Mouse (Mus musculus): ENCODE measurements around the gene Krtap4-16.
"Not testable (repeated sequence)": the region's sequence is repeated elsewhere in the genome, so short reads cannot be mapped to it uniquely, and the experiment has no call there.

The Krtap4-16 gene

DNA sequence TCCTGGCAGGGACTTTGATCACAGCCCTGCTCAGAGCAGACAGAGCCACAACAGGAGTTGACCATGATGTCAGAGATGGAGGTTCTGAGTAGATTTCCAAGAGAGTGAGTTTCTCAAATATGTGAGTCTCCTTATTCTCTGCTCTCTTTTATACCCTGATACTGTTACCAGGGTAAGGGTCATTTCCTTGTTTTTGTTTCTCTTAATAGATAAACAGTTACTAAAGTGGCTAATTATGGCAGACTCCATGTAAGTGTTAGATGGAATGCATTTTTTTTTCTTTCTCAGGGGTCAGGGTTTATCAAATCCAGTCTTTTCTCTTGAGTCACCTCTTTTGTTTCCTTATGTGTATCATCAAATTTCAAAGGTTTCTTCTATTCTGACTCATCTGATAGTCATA, at the start of gene Krtap4-16:
Gene Krtap4-16, minus strand, starts transcription at position 101 of the 400 bp plus-strand sequence.
- DNase-seq (ENCODE audit: low spot score): no peak

DNA sequence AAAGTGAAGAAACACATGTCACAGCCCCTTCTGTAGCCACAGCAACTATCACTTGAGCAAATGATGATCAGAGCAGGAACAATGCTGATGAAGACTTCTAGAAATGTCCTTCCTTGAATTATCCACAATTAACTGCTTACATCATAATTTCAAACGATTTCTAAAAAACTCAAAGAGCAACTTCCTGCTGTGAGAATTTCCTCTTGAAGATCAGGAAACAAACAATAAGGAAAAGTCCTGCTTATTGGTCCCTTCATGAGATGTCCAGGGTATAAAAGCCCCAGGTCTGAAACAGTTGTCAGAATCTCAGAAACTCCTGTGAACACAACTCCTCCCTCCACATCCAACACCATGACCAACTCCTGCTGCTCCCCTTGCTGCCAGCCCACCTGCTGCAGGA, 27.5 kb upstream of the Krtap4-16 start, which contains the start of gene Gm11567:
Gene Gm11567, plus strand, starts transcription at position 301 of the 400 bp plus-strand sequence.
- DNase-seq (ENCODE audit: low spot score): not testable (repeated sequence)

DNA sequence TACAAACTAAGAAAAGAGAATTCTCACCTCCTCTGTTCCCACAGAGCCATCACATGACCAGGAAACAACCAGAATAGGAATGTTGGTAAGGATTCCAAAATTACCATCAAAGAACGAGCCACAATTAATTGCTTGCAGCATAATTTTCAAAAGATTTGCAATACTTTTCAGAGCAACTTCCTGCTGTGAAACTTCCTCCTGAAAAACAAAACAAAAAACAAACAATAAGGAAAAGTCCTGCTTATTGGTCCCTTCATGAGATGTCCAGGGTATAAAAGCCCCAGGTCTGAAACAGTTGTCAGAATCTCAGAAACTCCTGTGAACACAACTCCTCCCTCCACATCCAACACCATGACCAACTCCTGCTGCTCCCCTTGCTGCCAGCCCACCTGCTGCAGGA, 21.7 kb upstream of the Krtap4-16 start, which contains the start of gene Krtap9-1:
Gene Krtap9-1, plus strand, starts transcription at position 301 of the 400 bp plus-strand sequence.
- DNase-seq (ENCODE audit: low spot score): not testable (repeated sequence)

DNA sequence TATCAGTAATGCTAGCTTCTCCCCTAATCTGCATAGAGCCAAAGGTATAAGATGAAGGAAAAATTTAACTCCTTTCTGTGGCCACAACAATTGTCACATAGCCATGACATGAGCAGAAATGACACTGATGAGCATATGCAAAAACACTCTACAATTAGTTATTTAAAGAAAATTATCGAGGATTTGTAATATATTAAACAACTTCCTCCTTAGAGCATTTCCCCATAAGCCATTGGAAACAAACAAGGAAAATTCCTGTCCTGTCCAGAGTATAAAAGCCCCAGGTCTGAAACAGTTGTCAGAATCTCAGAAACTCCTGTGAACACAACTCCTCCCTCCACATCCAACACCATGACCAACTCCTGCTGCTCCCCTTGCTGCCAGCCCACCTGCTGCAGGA, 12.8 kb upstream of the Krtap4-16 start, which contains the start of gene Gm11559:
Gene Gm11559, plus strand, starts transcription at position 301 of the 400 bp plus-strand sequence.
- not testable (repeated sequence) for DNase-seq (ENCODE audit: low spot score)

DNA sequence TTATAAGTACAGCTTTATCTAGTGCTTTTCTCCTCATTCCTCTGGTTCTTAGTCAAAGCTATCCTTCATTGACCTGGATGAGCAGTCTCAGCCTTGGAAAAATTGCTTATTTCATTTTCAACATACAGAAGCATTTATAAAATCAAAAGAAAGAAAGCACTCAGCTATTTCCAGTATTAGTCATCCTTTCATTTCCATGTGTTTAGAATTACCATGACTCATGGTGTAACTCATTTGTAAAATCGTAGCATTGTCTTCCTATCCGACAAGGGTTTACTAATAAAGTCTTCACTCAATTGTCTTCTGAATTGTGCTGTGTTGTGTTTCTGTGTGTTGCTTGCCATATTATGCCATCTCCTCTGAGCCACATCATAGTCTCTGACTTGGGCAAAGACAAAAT, 7.4 kb upstream of the Krtap4-16 start:
- no peak for DNase-seq (ENCODE audit: low spot score)

DNA sequence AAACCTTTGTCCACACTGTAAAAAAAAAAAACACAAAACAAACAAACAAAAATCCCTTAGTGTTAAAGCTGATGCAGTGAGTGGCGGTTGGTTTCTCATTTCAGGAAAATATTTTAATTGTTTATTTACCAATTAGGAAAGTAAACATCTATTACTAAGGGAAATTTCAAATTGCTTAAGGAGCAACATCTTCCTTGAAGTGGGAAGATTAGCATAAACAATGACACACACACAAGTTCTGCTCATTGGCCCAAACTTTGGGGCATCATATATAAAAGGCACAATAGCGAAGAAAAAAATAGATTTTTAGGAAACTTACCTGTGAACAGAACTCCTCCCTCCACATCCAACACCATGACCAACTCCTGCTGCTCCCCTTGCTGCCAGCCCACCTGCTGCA, 6.2 kb upstream of the Krtap4-16 start, which contains the start of gene Gm11568:
Gene Gm11568, plus strand, starts transcription at position 301 of the 400 bp plus-strand sequence.
- DNase-seq (ENCODE audit: low spot score): no peak

DNA sequence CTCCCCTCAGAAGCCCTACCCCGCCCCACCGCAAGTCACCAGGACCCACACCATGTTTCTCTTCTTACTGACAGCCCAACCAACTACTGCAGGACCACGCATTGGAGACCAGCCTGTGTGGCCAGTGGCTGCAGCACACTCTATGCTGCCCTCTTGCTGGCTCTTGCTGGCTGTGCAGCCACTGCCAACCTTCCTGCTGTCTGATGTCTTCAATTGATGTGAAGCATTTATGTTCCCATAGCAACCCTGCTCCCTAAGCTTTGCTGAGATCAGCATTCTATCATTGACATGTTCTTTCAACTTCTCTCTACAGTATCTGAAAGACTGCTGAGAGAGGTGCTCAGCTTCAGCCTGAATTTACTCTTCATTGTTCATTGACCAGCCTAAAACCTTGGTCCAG, 2.7 kb upstream of the Krtap4-16 start:
- no peak for DNase-seq (ENCODE audit: low spot score)

DNA sequence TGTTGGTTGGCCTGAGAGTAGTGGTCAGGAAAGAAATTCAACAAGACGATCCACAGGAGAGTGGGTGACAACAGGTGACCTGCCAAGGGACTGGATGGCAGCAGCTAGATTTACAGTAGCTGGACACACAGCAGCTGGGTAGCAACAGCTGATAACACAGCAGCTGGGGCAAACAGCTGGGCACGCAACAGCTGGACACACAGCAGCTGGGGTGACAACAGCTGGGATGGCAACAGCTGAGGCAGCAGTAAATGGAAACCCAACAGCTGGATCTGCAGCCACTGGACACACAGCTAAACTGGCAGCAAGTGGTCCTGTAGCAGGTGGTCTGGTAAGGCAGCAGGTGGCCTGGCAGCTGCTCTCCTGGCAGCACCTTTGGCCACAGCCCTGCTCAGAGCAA, 4.7 kb downstream of the Krtap4-16 start:
- no peak for DNase-seq (ENCODE audit: low spot score)

DNA sequence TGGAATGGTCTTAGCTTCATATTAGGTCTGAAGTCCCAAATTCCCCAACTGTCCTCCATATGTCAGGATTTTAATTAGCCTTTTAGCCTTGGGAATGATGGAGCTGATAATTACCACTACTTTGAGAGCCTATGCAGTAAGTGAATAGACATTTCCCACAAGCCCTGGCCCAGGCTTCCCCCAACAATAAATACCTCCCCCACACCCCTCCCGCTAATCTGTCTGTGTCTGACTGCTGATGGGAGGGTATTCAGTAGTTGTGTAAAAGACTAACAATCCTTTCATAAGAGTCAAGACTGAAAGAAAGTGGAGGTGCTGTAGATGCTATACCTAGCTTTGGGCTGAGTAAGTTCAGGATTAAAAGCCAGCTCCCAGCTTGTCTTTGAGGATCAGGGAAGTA, 9.2 kb downstream of the Krtap4-16 start:
- no peak for DNase-seq (ENCODE audit: low spot score)

DNA sequence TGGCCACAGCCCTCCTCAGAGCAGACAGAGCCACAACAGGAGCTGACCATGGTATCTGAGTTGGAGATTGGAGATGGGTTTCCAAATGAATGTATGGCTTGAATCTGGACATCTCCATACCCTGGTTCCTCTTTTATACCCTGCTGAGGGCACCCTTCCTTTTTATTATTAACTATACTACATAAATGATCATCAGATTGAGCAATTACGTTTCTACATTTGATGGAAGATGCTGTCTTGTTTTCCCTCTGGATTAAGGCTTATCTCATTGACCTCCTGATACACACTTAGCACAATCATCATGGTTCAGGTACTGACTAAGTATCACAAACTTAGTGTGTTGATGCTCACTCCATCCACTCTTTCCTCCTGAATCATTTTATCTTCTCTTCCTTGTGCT, 13.4 kb downstream of the Krtap4-16 start, which contains the start of gene 2300003K06Rik:
Gene 2300003K06Rik, minus strand, starts transcription at position 101 of the 400 bp plus-strand sequence.
- no peak for DNase-seq (ENCODE audit: low spot score)

DNA sequence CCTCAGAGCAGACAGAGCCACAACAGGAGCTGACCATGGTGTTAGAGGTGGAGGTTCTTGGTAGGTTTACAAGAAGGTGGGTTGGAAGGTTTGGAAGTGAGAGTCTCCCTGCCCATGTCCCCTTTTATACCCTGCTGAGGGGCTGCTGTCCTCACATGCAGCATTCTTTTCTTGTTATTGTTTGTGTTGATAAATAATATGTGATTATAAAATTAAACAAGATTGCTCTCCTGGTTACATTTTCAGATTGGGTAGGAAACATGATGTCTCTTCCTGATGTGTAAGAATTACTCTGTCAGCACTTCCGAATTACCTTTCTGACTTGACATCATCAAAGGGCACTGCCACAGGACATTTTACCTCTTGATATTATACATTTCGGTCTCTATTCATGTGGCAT, 35.8 kb downstream of the Krtap4-16 start, which contains the start of gene Gm11564:
Gene Gm11564, minus strand, starts transcription at position 101 of the 400 bp plus-strand sequence.
- not testable (repeated sequence) for DNase-seq (ENCODE audit: low spot score)

DNA sequence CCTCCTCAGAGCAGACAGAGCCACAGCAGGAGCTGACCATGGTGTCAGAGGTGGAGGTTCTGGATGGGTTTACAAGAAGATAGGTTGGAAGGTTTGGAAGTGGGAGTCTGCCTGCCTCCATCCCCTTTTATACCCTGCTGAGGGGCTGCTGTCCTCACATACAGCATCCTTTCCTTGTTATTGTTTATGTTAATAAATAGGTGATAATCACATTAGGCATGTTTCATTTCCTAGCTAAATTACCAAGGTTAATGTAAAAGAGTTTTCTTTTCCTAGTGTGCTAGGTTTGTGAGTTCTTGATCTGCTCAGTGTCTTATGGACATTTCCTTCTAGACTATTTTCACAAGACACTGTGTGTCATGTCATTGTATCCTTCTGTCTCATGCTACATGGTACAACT, 41.6 kb downstream of the Krtap4-16 start, which contains the start of gene Krtap4-13:
Gene Krtap4-13, minus strand, starts transcription at position 101 of the 400 bp plus-strand sequence.
- not testable (repeated sequence) for DNase-seq (ENCODE audit: low spot score)

DNA sequence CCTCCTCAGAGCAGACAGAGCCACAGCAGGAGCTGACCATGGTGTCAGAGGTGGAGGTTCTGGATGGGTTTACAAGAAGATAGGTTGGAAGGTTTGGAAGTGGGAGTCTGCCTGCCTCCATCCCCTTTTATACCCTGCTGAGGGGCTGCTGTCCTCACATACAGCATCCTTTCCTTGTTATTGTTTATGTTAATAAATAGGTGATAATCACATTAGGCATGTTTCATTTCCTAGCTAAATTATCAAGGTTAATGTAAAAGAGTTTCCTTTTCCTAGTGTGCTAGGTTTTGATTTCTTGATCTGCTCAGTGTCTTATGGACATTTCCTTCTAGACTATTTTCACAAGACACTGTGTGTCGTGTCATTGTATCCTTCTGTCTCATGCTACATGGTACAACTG, 47.1 kb downstream of the Krtap4-16 start, which contains the start of gene Gm11554:
Gene Gm11554, minus strand, starts transcription at position 101 of the 400 bp plus-strand sequence.
- DNase-seq (ENCODE audit: low spot score): not testable (repeated sequence)

Measured in ovary, postnatal 14 days (tissue).